Mouse (Mus musculus) lung, adult 2 months (tissue): Measurements from ENCODE around the gene Pgm1. TPM values are rescaled to one million over a fixed set of nuclear protein-coding genes. Genes with fewer than 3 reads are reported as not detected.

Source experiments
- DNase-seq: peaks from one replicate; pipeline ENCODE4 v3.0.0; 2022
- H3K4me1 ChIP-seq: fragments of 200-500 bp; 2 replicates; pipeline ENCODE4 v1.6.1; 2011; ENCODE audit warnings: low read length; ENCODE audit not compliant: control insufficient read depth, insufficient read depth
- H3K4me3 ChIP-seq: fragments of 200-500 bp; replicated peaks from 2 replicates; pipeline ENCODE3; 2011; ENCODE audit warnings: low read depth, mild to moderate bottlenecking, control low read depth, low read length; ENCODE audit errors: extremely low read depth
- CTCF ChIP-seq: fragments of 200-500 bp; IDR thresholded peaks from 2 replicates; pipeline ENCODE4 v1.5.1; 2011; ENCODE audit warnings: mild to moderate bottlenecking, low read length, control low read depth; ENCODE audit not compliant: insufficient read depth
- POLR2A ChIP-seq: fragments of 200-500 bp; IDR thresholded peaks from 2 replicates; pipeline ENCODE4 v1.6.1; 2011; ENCODE audit warnings: low read depth, mild to moderate bottlenecking, control low read depth, low read length, borderline replicate concordance; ENCODE audit errors: extremely low read depth
- WGBS: fragments of 180-500 bp; shearing (Covaris S2); methylation state at CpG from one replicate; pipeline ENCODE4 v1.1.7; 2018; 5-methylcytosine and 5-hydroxymethylcytosine counted together
- polyA plus RNA-seq: library from polyadenylated mRNA; depleted of rRNA; stranded (reverse); fragments of >200 nt; gene quantifications from 2 replicates; pipeline ENCODE4 v1.2.3, GENCODE M21; 2012

Pgm1 gene
- polyA plus RNA-seq, 1 experiment = 45.2 TPM

- Histone ChIP-seq H3K4me3 (no peak overlapping the region), H3K4me1 (no peaks in the 10 kb centered on the region)
- WGBS = 68% methylated on average over 5 of the region's 5 CpGs
- DNase-seq = no peak
- TF ChIP-seq CTCF = no peak
Observed at GRCm38 (mm10) chr4:99974375-99974774, 45.2 kb downstream of the Pgm1 start.

- H3K4me1 ChIP-seq = no peaks in the 10 kb centered on the region
- H3K4me3 ChIP-seq = no peak overlapping the region
- no peak for TF ChIP-seq POLR2A
- TF ChIP-seq CTCF = no peak
- no peak for DNase-seq
- 66% methylated on average over 5 of the region's 5 CpGs for WGBS
Observed at GRCm38 (mm10) chr4:99979326-99979725, 50.1 kb downstream of the Pgm1 start.

- Histone ChIP-seq H3K4me1 (no peaks in the 10 kb centered on the region), H3K4me3 (no peak overlapping the region)
- TF ChIP-seq CTCF (no peak), POLR2A (no peak)
- DNase-seq = no peak
- 88% methylated on average over 2 of the region's 2 CpGs for WGBS
Observed at GRCm38 (mm10) chr4:99981216-99981615, 52.0 kb downstream of the Pgm1 start.

- no peak overlapping the region for H3K4me3 ChIP-seq
- WGBS = 84% methylated on average over 13 of the region's 13 CpGs
- peaks cover under 1% of the 10 kb centered on the region; the same call in 1 of the 2 replicates for H3K4me1 ChIP-seq
- DNase-seq = no peak
- no peak for TF ChIP-seq POLR2A
Observed at GRCm38 (mm10) chr4:99983652-99984368, 54.6 kb downstream of the Pgm1 start.

- no peak overlapping the region for H3K4me3 ChIP-seq
- TF ChIP-seq POLR2A (no peak), CTCF (no peak)
- peaks cover 3% of the 10 kb centered on the region; the same call in 1 of the 2 replicates for H3K4me1 ChIP-seq
- 81% methylated on average over 7 of the region's 7 CpGs for WGBS
- DNase-seq = no peak
Observed at GRCm38 (mm10) chr4:99984369-99984752, 55.1 kb downstream of the Pgm1 start.

GRCm38 (mm10) chr4:99985086-99985485 is 55.9 kb downstream of the Pgm1 start:
- no peak for DNase-seq
- 76% methylated on average over 7 of the region's 7 CpGs for WGBS
- Histone ChIP-seq H3K4me1 (peaks cover 3% of the 10 kb centered on the region; the same call in 1 of the 2 replicates), H3K4me3 (no peak overlapping the region)
- no peak for TF ChIP-seq POLR2A
- TF ChIP-seq CTCF = no peak

- peaks cover 3% of the 10 kb centered on the region; the same call in 1 of the 2 replicates for H3K4me1 ChIP-seq
- no peak overlapping the region for H3K4me3 ChIP-seq
- WGBS = 82% methylated on average over 12 of the region's 12 CpGs
- TF ChIP-seq POLR2A = no peak
- no peak for TF ChIP-seq CTCF
- no peak for DNase-seq
Observed at GRCm38 (mm10) chr4:99985631-99986030, 56.4 kb downstream of the Pgm1 start.

GRCm38 (mm10) chr4:99986609-99987008 is 57.4 kb downstream of the Pgm1 start:
- Histone ChIP-seq H3K4me1 (peaks cover 3% of the 10 kb centered on the region; the same call in 1 of the 2 replicates), H3K4me3 (no peak overlapping the region)
- TF ChIP-seq CTCF = no peak
- no peak for TF ChIP-seq POLR2A
- 91% methylated on average over 10 of the region's 10 CpGs for WGBS
- no peak for DNase-seq

GRCm38 (mm10) chr4:99988771-99989170 is 59.6 kb downstream of the Pgm1 start:
- peaks cover 3% of the 10 kb centered on the region; the same call in 1 of the 2 replicates for H3K4me1 ChIP-seq
- no peak for TF ChIP-seq POLR2A
- TF ChIP-seq CTCF = no peak
- no peak for DNase-seq
- H3K4me3 ChIP-seq = no peak overlapping the region
- WGBS = 46% methylated on average over 7 of the region's 7 CpGs

- no peaks in the 10 kb centered on the region for H3K4me1 ChIP-seq
- TF ChIP-seq POLR2A = no peak
- TF ChIP-seq CTCF = no peak
- no peak overlapping the region for H3K4me3 ChIP-seq
- no peak for DNase-seq
- WGBS = 65% methylated on average over 5 of the region's 5 CpGs
Observed at GRCm38 (mm10) chr4:100000971-100001370, 71.8 kb downstream of the Pgm1 start.
